Mouse (Mus musculus) kidney, adult 18-20 months (tissue): Measurements from ENCODE around the gene B9d2.
"Not testable (repeated sequence)": the region's sequence is repeated elsewhere in the genome, so short reads cannot be mapped to it uniquely, and the experiment has no call there.

Experiments used
- DNase-seq: peaks from one replicate; pipeline ENCODE4 v3.0.0; 2021

B9d2 gene

GRCm38 (mm10) chr7:25704716-25705364, 24.3 kb downstream of the B9d2 start:
- DNase-seq, result no peak

GRCm38 (mm10) chr7:25705801-25706251, 25.2 kb downstream of the B9d2 start:
- DNase-seq, result no peak

GRCm38 (mm10) chr7:25706578-25707170, 26.1 kb downstream of the B9d2 start:
- no peak for DNase-seq

GRCm38 (mm10) chr7:25707581-25708292, 27.2 kb downstream of the B9d2 start:
- peak; percentile 40 for DNase-seq

- no peak for DNase-seq
Observed at GRCm38 (mm10) chr7:25709961-25710360, 29.4 kb downstream of the B9d2 start.

GRCm38 (mm10) chr7:25710519-25711130, 30.0 kb downstream of the B9d2 start:
- DNase-seq, result no peak

- DNase-seq, result no peak
Observed at GRCm38 (mm10) chr7:25711165-25711564, 30.6 kb downstream of the B9d2 start.

GRCm38 (mm10) chr7:25711731-25712197, 31.2 kb downstream of the B9d2 start:
- no peak for DNase-seq

- DNase-seq, result no peak
Observed at GRCm38 (mm10) chr7:25712801-25713200, 32.2 kb downstream of the B9d2 start.

GRCm38 (mm10) chr7:25714581-25714980, 34.0 kb downstream of the B9d2 start:
- no peak for DNase-seq

GRCm38 (mm10) chr7:25715731-25716271, 35.2 kb downstream of the B9d2 start:
- no peak for DNase-seq

GRCm38 (mm10) chr7:25717478-25717877, 36.9 kb downstream of the B9d2 start:
- DNase-seq, result no peak

- DNase-seq, result peak; percentile 96
Observed at GRCm38 (mm10) chr7:25718788-25719417, 38.3 kb downstream of the B9d2 start, which contains the start of gene Ccdc97. TSS of gene Ccdc97 (minus strand) at chr7:25719088.

- peak; percentile 86 for DNase-seq
Observed at GRCm38 (mm10) chr7:25719761-25720610, 39.4 kb downstream of the B9d2 start.

- DNase-seq, result no peak
Observed at GRCm38 (mm10) chr7:25720760-25721159, 40.2 kb downstream of the B9d2 start.

GRCm38 (mm10) chr7:25721776-25722175, 41.2 kb downstream of the B9d2 start:
- DNase-seq, result not testable (repeated sequence)

GRCm38 (mm10) chr7:25725886-25726285, 45.3 kb downstream of the B9d2 start:
- no peak for DNase-seq

GRCm38 (mm10) chr7:25727800-25728199, 47.2 kb downstream of the B9d2 start:
- no peak for DNase-seq

- DNase-seq, result no peak
Observed at GRCm38 (mm10) chr7:25729396-25729795, 48.8 kb downstream of the B9d2 start.

- no peak for DNase-seq
Observed at GRCm38 (mm10) chr7:25729862-25730261, 49.3 kb downstream of the B9d2 start.

- no peak for DNase-seq
Observed at GRCm38 (mm10) chr7:25731294-25732055, 50.9 kb downstream of the B9d2 start.
